8 mouse cellular contexts compared by ENCODE assay signal in the genomic region with DNA sequence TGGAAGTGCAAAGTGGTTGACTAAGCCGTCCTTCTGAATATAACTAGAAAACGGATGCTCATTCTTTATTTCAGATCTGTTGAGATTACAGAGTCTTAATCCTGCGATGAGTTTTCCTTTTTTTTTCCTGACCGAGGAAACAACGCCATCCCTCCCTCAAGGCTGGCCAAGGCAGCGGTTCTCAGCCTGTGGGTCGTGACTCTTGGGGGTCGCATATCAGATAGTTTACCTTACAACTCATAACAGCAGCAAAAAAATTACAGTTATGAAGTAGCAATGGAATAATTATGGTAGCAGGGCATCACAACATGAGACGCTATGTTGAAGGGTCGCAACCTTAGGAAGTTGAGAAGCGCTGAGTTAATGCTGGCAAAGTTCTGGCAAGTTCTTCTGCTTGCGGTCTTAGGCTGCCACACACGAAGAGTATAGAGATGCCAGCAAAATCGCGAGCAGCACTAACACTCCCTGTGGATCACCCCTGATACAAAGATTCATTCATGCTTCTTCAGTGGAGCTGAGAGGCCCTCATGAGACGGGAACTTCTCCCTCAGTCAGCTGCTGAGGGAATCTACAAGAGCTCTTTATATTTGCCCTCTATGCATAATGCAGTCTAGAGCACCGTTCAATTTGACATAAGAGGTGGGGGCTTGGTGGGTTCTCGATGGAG. TPM values are rescaled to one million over a fixed set of nuclear protein-coding genes. Genes with fewer than 3 reads are reported as not detected.
DNase-seq lines count a peak whose midpoint lies in the region; ATAC-seq and TF ChIP-seq lines count a peak whose summit lies in the region.

No protein-coding gene starts in this region.

- DNase-seq in lung, adult 2 months = no peak
- no peak for DNase-seq in lung, postnatal 4 days
- peak; percentile 59 for DNase-seq in embryonic facial prominence, embryonic 14.5 days (ENCODE audit: low spot score)

- peaks cover 24% of the 10 kb centered on the region for H3K36me3 ChIP-seq in embryonic facial prominence, embryonic 14.5 days (ENCODE audit: control insufficient read depth, insufficient read depth, low read length)
- peaks cover 6% of the 10 kb centered on the region for H3K36me3 ChIP-seq in intestine, embryonic 15.5 days
- H3K36me3 ChIP-seq in neural tube, embryonic 12.5 days = peaks cover 16% of the 10 kb centered on the region; the same call in 1 of the 2 replicates

- 25% methylated on average over 18 of the region's 18 CpGs for WGBS in lung, adult 2 months
- 35% methylated on average over 18 of the region's 18 CpGs for WGBS in embryonic facial prominence, embryonic 14.5 days
- WGBS in intestine, embryonic 15.5 days = 40% methylated on average over 18 of the region's 18 CpGs
- 50% methylated on average over 18 of the region's 18 CpGs for WGBS in neural tube, embryonic 12.5 days

- peak overlapping the region; percentile 55 for H3K4me2 ChIP-seq in embryonic facial prominence, embryonic 14.5 days (ENCODE audit: low read depth, low read length)
- H3K4me2 ChIP-seq in intestine, embryonic 15.5 days (replicated peaks) = peak overlapping the region; percentile 52
- peak overlapping the region; percentile 52 for H3K4me2 ChIP-seq in neural tube, embryonic 12.5 days (replicated peaks)

- TF ChIP-seq CTCF in lung, adult 2 months (IDR thresholded peaks at IDR 0.05; ENCODE audit: insufficient read depth, low read length) = no peak

- H3K27me3 ChIP-seq in embryonic facial prominence, embryonic 14.5 days (replicated peaks; ENCODE audit: control insufficient read depth, insufficient read depth, low read length) = no peaks in the 10 kb centered on the region
- H3K27me3 ChIP-seq in intestine, embryonic 15.5 days (replicated peaks) = no peaks in the 10 kb centered on the region
- H3K27me3 ChIP-seq in neural tube, embryonic 12.5 days (replicated peaks) = no peaks in the 10 kb centered on the region

- peak overlapping the region; percentile 80 for H3K27ac ChIP-seq in embryonic facial prominence, embryonic 14.5 days (replicated peaks; ENCODE audit: low read depth, low read length)
- H3K27ac ChIP-seq in intestine, embryonic 15.5 days = 0 out of 2 replicates have a peak overlapping the region, but pooled peaks have one; percentile 37
- H3K27ac ChIP-seq in neural tube, embryonic 12.5 days = no peak overlapping the region

- TF ChIP-seq POLR2A in lung, adult 2 months (IDR thresholded peaks at IDR 0.05; ENCODE audit: borderline replicate concordance, extremely low read depth, low read depth, low read length) = no peak

- peak overlapping the region; percentile 45 for H3K9ac ChIP-seq in embryonic facial prominence, embryonic 14.5 days (ENCODE audit: low read depth, low read length)
- H3K9ac ChIP-seq in intestine, embryonic 15.5 days = no peak overlapping the region
- H3K9ac ChIP-seq in neural tube, embryonic 12.5 days = no peak overlapping the region

- peak; percentile 14 for ATAC-seq in embryonic facial prominence, embryonic 14.5 days (ENCODE audit: low read depth)
- peak; percentile 43 for ATAC-seq in intestine, embryonic 15.5 days
- ATAC-seq in neural tube, embryonic 12.5 days (ENCODE audit: low FRiP score, low read depth) = peak; percentile 39
- no peak for ATAC-seq in CD4-positive, CD25-positive, alpha-beta regulatory T cell, adult 4 months
- ATAC-seq in megakaryocyte progenitor cell, adult 5-6 weeks (replicated peaks; ENCODE audit: poor library complexity) = no peak
- no peak for ATAC-seq in activated CD4-positive, CD25-positive, alpha-beta regulatory T cell, adult 4 months

- H3K9me3 ChIP-seq in embryonic facial prominence, embryonic 14.5 days (ENCODE audit: control insufficient read depth, low read length) = no peaks in the 10 kb centered on the region
- H3K9me3 ChIP-seq in intestine, embryonic 15.5 days = no peaks in the 10 kb centered on the region
- H3K9me3 ChIP-seq in neural tube, embryonic 12.5 days = no peaks in the 10 kb centered on the region

- no peaks in the 10 kb centered on the region for H3K4me1 ChIP-seq in lung, adult 2 months (ENCODE audit: control insufficient read depth, insufficient read depth, low read length)
- 0 out of 2 replicates have a peak, but pooled peaks cover 12% of the 10 kb centered on the region for H3K4me1 ChIP-seq in embryonic facial prominence, embryonic 14.5 days (ENCODE audit: control insufficient read depth, insufficient read depth, low read length)
- no peaks in the 10 kb centered on the region for H3K4me1 ChIP-seq in intestine, embryonic 15.5 days (replicated peaks)
- H3K4me1 ChIP-seq in neural tube, embryonic 12.5 days = peaks cover 22% of the 10 kb centered on the region

- H3K4me3 ChIP-seq in lung, adult 2 months (replicated peaks; ENCODE audit: extremely low read depth, low read depth, low read length) = peak overlapping the region; percentile 78
- peak overlapping the region; percentile 81 for H3K4me3 ChIP-seq in embryonic facial prominence, embryonic 14.5 days (ENCODE audit: low read depth, low read length)
- peak overlapping the region; percentile 27 for H3K4me3 ChIP-seq in intestine, embryonic 15.5 days (replicated peaks)
- peak overlapping the region; percentile 25 for H3K4me3 ChIP-seq in neural tube, embryonic 12.5 days

RNA-seq across cellular contexts. Expression of gene Top2a, which starts 0.6 kb away (rescaled TPM):
- polyA plus RNA-seq in lung, adult 2 months (2012; rRNA removed) = 0.58 and 1.4 TPM in 2 replicates
- 181 and 201 TPM in 2 replicates for polyA plus RNA-seq in embryonic facial prominence, embryonic 14.5 days (2014; fragmentation: Nextera tagmentation; extraction: Ambion mirVana)
- 183 and 194 TPM in 2 replicates for polyA plus RNA-seq in intestine, embryonic 15.5 days (2015; fragmentation: Nextera tagmentation; extraction: Ambion mirVana)
- 190 and 194 TPM in 2 replicates for polyA plus RNA-seq in neural tube, embryonic 12.5 days (2016; fragmentation: Nextera tagmentation; extraction: Ambion mirVana)
- 10 to 100 TPM; 39.6 to 58.8 TPM for polyA plus RNA-seq in CD4-positive, CD25-positive, alpha-beta regulatory T cell, adult 4 months (2017; shearing (Covaris generic))
- 284 and 285 TPM in 2 replicates for total RNA-seq in megakaryocyte progenitor cell, adult 5-6 weeks (2015)
- total RNA-seq in megakaryocyte progenitor cell, adult 5-6 weeks (2017) = 584 and 646 TPM in 2 replicates
- polyA plus RNA-seq in activated CD4-positive, CD25-positive, alpha-beta regulatory T cell, adult 4 months (2017; shearing (Covaris generic)) = 100 to 1,000 TPM; 118 to 121 TPM

RNA-seq across cellular contexts. Expression of gene Igfbp4, which starts 16.4 kb away (rescaled TPM):
- 459 and 481 TPM in 2 replicates for polyA plus RNA-seq in lung, adult 2 months (2012; rRNA removed)
- polyA plus RNA-seq in embryonic facial prominence, embryonic 14.5 days (2014; fragmentation: Nextera tagmentation; extraction: Ambion mirVana) = 966 and 1,068 TPM in 2 replicates
- 426 and 441 TPM in 2 replicates for polyA plus RNA-seq in intestine, embryonic 15.5 days (2015; fragmentation: Nextera tagmentation; extraction: Ambion mirVana)
- polyA plus RNA-seq in neural tube, embryonic 12.5 days (2016; fragmentation: Nextera tagmentation; extraction: Ambion mirVana) = 327 and 330 TPM in 2 replicates
- 10 to 100 TPM; 12.6 to 20.7 TPM for polyA plus RNA-seq in CD4-positive, CD25-positive, alpha-beta regulatory T cell, adult 4 months (2017; shearing (Covaris generic))
- total RNA-seq in megakaryocyte progenitor cell, adult 5-6 weeks (2015) = 188 and 211 TPM in 2 replicates
- 327 and 329 TPM in 2 replicates for total RNA-seq in megakaryocyte progenitor cell, adult 5-6 weeks (2017)
- 10 to 100 TPM; 33.7 to 43.6 TPM for polyA plus RNA-seq in activated CD4-positive, CD25-positive, alpha-beta regulatory T cell, adult 4 months (2017; shearing (Covaris generic))

RNA-seq across cellular contexts. Expression of gene Gjd3, which starts 41.8 kb away (rescaled TPM):
- polyA plus RNA-seq in lung, adult 2 months (2012; rRNA removed) = 0.29 and 0.40 TPM in 2 replicates
- 0.34 and 0.56 TPM in 2 replicates for polyA plus RNA-seq in embryonic facial prominence, embryonic 14.5 days (2014; fragmentation: Nextera tagmentation; extraction: Ambion mirVana)
- polyA plus RNA-seq in intestine, embryonic 15.5 days (2015; fragmentation: Nextera tagmentation; extraction: Ambion mirVana) = 0.20 and 0.35 TPM in 2 replicates
- 1.8 and 2.0 TPM in 2 replicates for polyA plus RNA-seq in neural tube, embryonic 12.5 days (2016; fragmentation: Nextera tagmentation; extraction: Ambion mirVana)
- not detected for polyA plus RNA-seq in CD4-positive, CD25-positive, alpha-beta regulatory T cell, adult 4 months (2017; shearing (Covaris generic))
- total RNA-seq in megakaryocyte progenitor cell, adult 5-6 weeks (2015) = not detected in 2 replicates
- total RNA-seq in megakaryocyte progenitor cell, adult 5-6 weeks (2017) = not detected in 2 replicates
- polyA plus RNA-seq in activated CD4-positive, CD25-positive, alpha-beta regulatory T cell, adult 4 months (2017; shearing (Covaris generic)) = under 1 TPM in 1 of 2 experiments, not detected in 1; 0.41 TPM

Comparison
In these comparisons a context has a peak if more than half of its experiments do, and no peak if none do; other contexts are left out.
1. H3K4me3 ChIP-seq: peak in every context shown above with its lines; median percentile 81 in embryonic facial prominence, embryonic 14.5 days; 78 in lung, adult 2 months; 27 in intestine, embryonic 15.5 days; 25 in neural tube, embryonic 12.5 days.
2. ATAC-seq: peak in embryonic facial prominence, embryonic 14.5 days (single experiment), intestine, embryonic 15.5 days (single experiment) and neural tube, embryonic 12.5 days (single experiment); none in CD4-positive, CD25-positive, alpha-beta regulatory T cell, adult 4 months (single experiment), megakaryocyte progenitor cell, adult 5-6 weeks (single experiment) and activated CD4-positive, CD25-positive, alpha-beta regulatory T cell, adult 4 months (single experiment).
3. RNA of gene Top2a, which starts 0.6 kb away (polyA plus RNA-seq): 183 to 194 TPM in intestine, embryonic 15.5 days, 190 to 194 TPM in neural tube, embryonic 12.5 days, 181 to 201 TPM in embryonic facial prominence, embryonic 14.5 days, 118 to 121 TPM in activated CD4-positive, CD25-positive, alpha-beta regulatory T cell, adult 4 months and 39.6 to 58.8 TPM in CD4-positive, CD25-positive, alpha-beta regulatory T cell, adult 4 months; 0.58 to 1.4 TPM in lung, adult 2 months; every median in the first group is over 10 times any median in the second.
4. Peak in every context shown above with its lines, with median percentiles within 50 percentile points of each other: H3K4me2 ChIP-seq.